Mouse (Mus musculus) CH12.LX (cell line): ENCODE data around the gene Bag1. TPM values are rescaled to one million over a fixed set of nuclear protein-coding genes. Genes with fewer than 3 reads are reported as not detected.

Experiments used
- DNase-seq: peaks from one replicate; pipeline ENCODE4 v3.0.0-alpha.2; 2013; ENCODE audit errors: extremely low read depth
- H3K27ac ChIP-seq: 2 replicates; pipeline ENCODE4 v1.5.1; 2012; ENCODE audit warnings: low read depth, mild to moderate bottlenecking, control low read depth, moderate library complexity; ENCODE audit not compliant: insufficient read depth
- H3K27me3 ChIP-seq: replicated peaks from 2 replicates; pipeline ENCODE3; 2012; ENCODE audit warnings: inconsistent platforms
- H3K36me3 ChIP-seq, 2 experiments: replicated peaks in 1 of 2; 2 replicates each; pipeline versions ENCODE3 to v1.6.1; 2012; ENCODE audit warnings: inconsistent platforms in 1 of 2, low read length in 1 of 2, mild to moderate bottlenecking in 1 of 2, mixed read lengths in 1 of 2, moderate library complexity in 1 of 2; ENCODE audit not compliant: control insufficient read depth in 1 of 2, insufficient read depth in 1 of 2
- H3K4me1 ChIP-seq, 2 experiments: 2 replicates each; pipeline ENCODE4 v1.6.1; 2012; ENCODE audit warnings: inconsistent platforms in 1 of 2, moderate library complexity in 1 of 2; ENCODE audit not compliant: insufficient read depth in 2 of 2, control insufficient read depth in 1 of 2
- H3K4me2 ChIP-seq: 2 replicates; pipeline ENCODE4 v1.6.1; 2012; ENCODE audit warnings: low read depth, mild to moderate bottlenecking, control low read depth; ENCODE audit not compliant: poor library complexity, insufficient read depth, severe bottlenecking
- H3K4me3 ChIP-seq, 3 experiments: fragments of 150-350 bp in 1 of 3; sonication (generic) in 1 of 3; replicated peaks in 1 of 3; 2 replicates each; pipeline versions ENCODE3 to v1.5.1; 2011 to 2012; ENCODE audit warnings: low read depth in 2 of 3, low read length in 2 of 3, mild to moderate bottlenecking in 2 of 3, moderate library complexity in 2 of 3, control low read depth in 1 of 3, improper control_type of control experiment in 1 of 3, inconsistent platforms in 1 of 3, mixed read lengths in 1 of 3; ENCODE audit not compliant: poor library complexity in 1 of 3
- H3K79me2 ChIP-seq: replicated peaks from 2 replicates; pipeline ENCODE4 v1.6.1; 2012; ENCODE audit warnings: mild to moderate bottlenecking, moderate library complexity; ENCODE audit not compliant: control insufficient read depth, poor library complexity, insufficient read depth, severe bottlenecking; ENCODE audit errors: extremely low read depth
- H3K9ac ChIP-seq: 2 replicates; pipeline ENCODE4 v1.6.1; 2012; ENCODE audit warnings: low read depth, mild to moderate bottlenecking, control low read depth, moderate library complexity; ENCODE audit not compliant: insufficient read depth
- H3K9me3 ChIP-seq: replicated peaks from 2 replicates; pipeline ENCODE3; 2012; ENCODE audit warnings: low read length, inconsistent platforms, mixed read lengths
- BHLHE40 ChIP-seq: IDR thresholded peaks from 2 replicates; pipeline ENCODE4 v1.6.1; 2011; ENCODE audit warnings: mild to moderate bottlenecking, low read depth, low read length, improper control_type of control experiment
- CHD1 ChIP-seq: IDR thresholded peaks from 2 replicates; pipeline ENCODE4 v1.6.1; 2012; ENCODE audit warnings: low read depth, low read length, improper control_type of control experiment, inconsistent platforms
- CHD2 ChIP-seq: IDR thresholded peaks from 2 replicates; pipeline ENCODE4 v1.6.1; 2011; ENCODE audit warnings: low read length, improper control_type of control experiment
- CTCF ChIP-seq, 2 experiments: IDR thresholded peaks in 1 of 2; conservative IDR thresholded peaks in 1 of 2; 2 replicates each; pipeline ENCODE4 v1.5.1; 2011 to 2012; ENCODE audit warnings: low read depth in 2 of 2, low read length in 2 of 2, improper control_type of control experiment in 1 of 2, inconsistent platforms in 1 of 2, mild to moderate bottlenecking in 1 of 2, moderate library complexity in 1 of 2
- E2F4 ChIP-seq: IDR thresholded peaks from 2 replicates; pipeline ENCODE4 v1.6.1; 2011; ENCODE audit warnings: low read depth, low read length, improper control_type of control experiment; ENCODE audit not compliant: insufficient replicate concordance
- ELF1 ChIP-seq: IDR thresholded peaks from 2 replicates; pipeline ENCODE4 v1.6.1; 2014; ENCODE audit warnings: low read depth, mild to moderate bottlenecking, inconsistent platforms, low read length, improper control_type of control experiment
- EP300 ChIP-seq: IDR thresholded peaks from 2 replicates; pipeline ENCODE4 v1.6.1; 2011; ENCODE audit warnings: low read length, improper control_type of control experiment
- ETS1 ChIP-seq: conservative IDR thresholded peaks from 2 replicates; pipeline ENCODE4 v1.6.1; 2012; ENCODE audit warnings: low read depth, mild to moderate bottlenecking, inconsistent platforms, low read length, improper control_type of control experiment, moderate library complexity
- IRF4 ChIP-seq: IDR thresholded peaks from 2 replicates; pipeline ENCODE4 v1.6.1; 2014; ENCODE audit warnings: low read depth, mild to moderate bottlenecking, inconsistent platforms, low read length, improper control_type of control experiment
- JUN ChIP-seq: IDR thresholded peaks from 2 replicates; pipeline ENCODE4 v1.6.1; 2011; ENCODE audit warnings: low read depth, mild to moderate bottlenecking, low read length, improper control_type of control experiment, moderate library complexity; ENCODE audit not compliant: insufficient read depth
- KAT2A ChIP-seq: IDR thresholded peaks from 2 replicates; pipeline ENCODE4 v1.6.1; 2012; ENCODE audit warnings: low read length, improper control_type of control experiment, inconsistent platforms; ENCODE audit not compliant: insufficient replicate concordance
- MAFK ChIP-seq: IDR thresholded peaks from 2 replicates; pipeline ENCODE4 v1.6.1; 2011; ENCODE audit warnings: low read length, improper control_type of control experiment; ENCODE audit not compliant: insufficient replicate concordance
- MAX ChIP-seq: IDR thresholded peaks from 2 replicates; pipeline ENCODE4 v1.6.1; 2011; ENCODE audit warnings: low read length, improper control_type of control experiment
- MAZ ChIP-seq: IDR thresholded peaks from 2 replicates; pipeline ENCODE4 v1.6.1; 2012; ENCODE audit warnings: low read depth, mild to moderate bottlenecking, inconsistent platforms, low read length, improper control_type of control experiment, moderate library complexity
- MXI1 ChIP-seq: IDR thresholded peaks from 2 replicates; pipeline ENCODE4 v1.6.1; 2011; ENCODE audit warnings: mild to moderate bottlenecking, low read depth, low read length, improper control_type of control experiment
- NRF1 ChIP-seq: IDR thresholded peaks from 2 replicates; pipeline ENCODE4 v1.6.1; 2014; ENCODE audit warnings: low read depth, mild to moderate bottlenecking, inconsistent platforms, low read length, improper control_type of control experiment, moderate library complexity
- PAX5 ChIP-seq: IDR thresholded peaks from 2 replicates; pipeline ENCODE4 v1.6.1; 2012; ENCODE audit warnings: low read length, inconsistent platforms, mixed read lengths
- POLR2A ChIP-seq: IDR thresholded peaks from 2 replicates; pipeline ENCODE4 v1.6.1; 2011; ENCODE audit warnings: low read depth, mild to moderate bottlenecking, improper control_type of control experiment, low read length
- POLR2AphosphoS2 ChIP-seq: IDR thresholded peaks from 2 replicates; pipeline ENCODE4 v1.6.1; 2011; ENCODE audit warnings: low read depth, low read length, improper control_type of control experiment
- TBP ChIP-seq: conservative IDR thresholded peaks from 2 replicates; pipeline ENCODE4 v1.6.1; 2011; ENCODE audit warnings: low read depth, low read length, improper control_type of control experiment
- UBTF ChIP-seq: IDR thresholded peaks from 2 replicates; pipeline ENCODE4 v1.6.1; 2012; ENCODE audit warnings: low read depth, mild to moderate bottlenecking, inconsistent platforms, low read length, improper control_type of control experiment, moderate library complexity
- USF2 ChIP-seq: conservative IDR thresholded peaks from 2 replicates; pipeline ENCODE4 v1.6.1; 2011; ENCODE audit warnings: low read depth, low read length, improper control_type of control experiment
- ZMIZ1 ChIP-seq: IDR thresholded peaks from 2 replicates; pipeline ENCODE4 v1.6.1; 2012; ENCODE audit warnings: low read depth, mild to moderate bottlenecking, inconsistent platforms, low read length, improper control_type of control experiment
- dilution Hi-C: fragments of 300-500 bp; cut with MboI; formaldehyde crosslinking; loops from 2 replicates; pipeline ENCODE4 v1.14.3; 2020; ENCODE audit warnings: low sequenced_read_pairs; ENCODE audit not compliant: extremely low pct_unique_long_range_greater_than_20kb, extremely low pct_ligation_motif_present
- in situ Hi-C: fragments of 300-500 bp; cut with MboI; formaldehyde crosslinking; loops from 3 replicates; pipeline ENCODE4 v1.14.3; 2019; ENCODE audit warnings: low sequenced_read_pairs, low pct_ligation_motif_present, low pct_unique_long_range_greater_than_20kb, mixed read lengths
- polyA plus RNA-seq: library from polyadenylated mRNA; unstranded; fragments of >175 nt; gene quantifications from 2 replicates; pipeline ENCODE4 v1.2.1, GENCODE M21; 2012; ENCODE audit warnings: low read depth; ENCODE audit not compliant: insufficient read length
- total RNA-seq, 2 experiments: library from RNA; depleted of rRNA; stranded (reverse); fragments of 300-350 nt in 1 of 2; fragments of >200 nt in 1 of 2; gene quantifications; 2 replicates each; pipeline ENCODE4 v1.2.3; 2012 to 2014

The Bag1 gene
- total and polyA plus RNA-seq, 3 experiments: 105 to 161 (median 149) TPM

GRCm38 (mm10) chr4:40983686-40984085 lies 35.6 kb upstream of the Bag1 start:
- Histone ChIP-seq H3K79me2 (peaks cover 31% of the 10 kb centered on the region), H3K4me2 (no peak overlapping the region), H3K9ac (no peak overlapping the region), H3K27ac (no peak overlapping the region), H3K4me1 (no peaks in the 10 kb centered on the region), H3K4me3 (no peak overlapping the region), H3K36me3 (peaks cover 63 to 99% of the 10 kb centered on the region in 2 experiments), H3K27me3 (no peaks in the 10 kb centered on the region), H3K9me3 (no peaks in the 10 kb centered on the region)
- TF ChIP-seq E2F4: no peak
- TF ChIP-seq ELF1: no peak
- no peak for TF ChIP-seq UBTF
- TF ChIP-seq PAX5: no peak
- no peak for TF ChIP-seq KAT2A
- no peak for TF ChIP-seq CTCF (conservative IDR thresholded peaks at IDR 0.05 in 1 of 2, IDR thresholded peaks at IDR 0.05 in 1 of 2; ENCODE audit: low read depth in 2 of 2, low read length in 2 of 2)
- no peak for TF ChIP-seq EP300
- TF ChIP-seq POLR2A: no peak
- in situ Hi-C loops: no loop called here
- dilution Hi-C loops: no loop called here
- no peak for DNase-seq

- H3K27ac ChIP-seq: no peak overlapping the region
- H3K9ac ChIP-seq: no peak overlapping the region
- H3K4me1 ChIP-seq: no peaks in the 10 kb centered on the region
- no peaks in the 10 kb centered on the region for H3K27me3 ChIP-seq
- no peak overlapping the region for H3K4me2 ChIP-seq
- no peak overlapping the region for H3K4me3 ChIP-seq
- H3K9me3 ChIP-seq: no peaks in the 10 kb centered on the region
- peaks cover 41% of the 10 kb centered on the region for H3K79me2 ChIP-seq
- TF ChIP-seq MAX: no peak
- TF ChIP-seq POLR2AphosphoS2: no peak
- TF ChIP-seq MAFK: no peak
- no peak for TF ChIP-seq EP300
- TF ChIP-seq IRF4: no peak
- TF ChIP-seq E2F4: no peak
- no peak for TF ChIP-seq PAX5
- TF ChIP-seq BHLHE40: no peak
- no peak for TF ChIP-seq USF2
- TF ChIP-seq NRF1: no peak
- no peak for TF ChIP-seq JUN
- TF ChIP-seq CHD2: no peak
- no peak for TF ChIP-seq ZMIZ1
- TF ChIP-seq ETS1: no peak
- TF ChIP-seq CHD1: no peak
- no peak for TF ChIP-seq MXI1
- no peak for TF ChIP-seq TBP
- no peak for TF ChIP-seq KAT2A
- TF ChIP-seq MAZ: no peak
- no peak for DNase-seq
- dilution Hi-C loops (no loop called here), in situ Hi-C loops (no loop called here)
- peaks cover 65 to 99% of the 10 kb centered on the region in 2 experiments for H3K36me3 ChIP-seq
Observed at GRCm38 (mm10) chr4:40982486-40982885, 34.4 kb upstream of the Bag1 start.
